Mouse (Mus musculus): ENCODE results near the gene Hist1h2ad. TPM values are rescaled to one million over a fixed set of nuclear protein-coding genes. Genes with fewer than 3 reads are reported as not detected.

Hist1h2ad gene
- total RNA-seq, 2 experiments from 2014 or later: 1.1 to 9.9 TPM

DNA sequence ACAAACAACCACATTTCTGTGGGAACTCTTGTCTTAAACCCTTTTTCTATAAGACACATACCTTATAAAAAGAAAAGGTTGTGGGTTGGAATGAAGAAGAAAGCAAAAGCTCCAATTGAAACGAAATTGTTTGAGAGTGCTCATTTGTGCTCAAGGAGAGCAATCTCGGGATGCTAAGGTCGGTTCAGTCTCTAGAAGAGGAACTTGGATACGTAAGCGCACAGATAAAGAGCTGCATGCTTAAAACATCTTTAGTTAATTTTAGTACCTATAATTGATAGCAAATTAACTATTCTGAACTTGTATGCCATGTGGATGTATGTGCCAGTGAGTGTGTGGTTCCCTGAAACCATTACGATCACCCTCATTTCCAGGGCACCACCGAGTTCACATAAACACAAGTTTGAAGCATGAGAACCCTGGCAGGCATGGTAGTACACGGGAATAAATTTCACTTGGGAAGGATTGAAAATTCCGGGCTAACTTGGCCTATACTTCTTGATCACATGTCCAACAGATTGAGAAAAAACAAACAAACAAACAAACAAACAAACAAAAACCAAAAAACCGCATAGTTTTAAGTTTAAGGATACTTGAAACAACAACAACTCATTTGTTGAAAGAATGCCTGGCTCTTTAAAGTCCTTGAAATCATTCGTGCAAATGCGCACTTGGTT is 46.0 kb downstream of the Hist1h2ad start:
- no peak for DNase-seq (ENCODE audit: low spot score in 2 of 2)

GRCm38 (mm10) chr13:23620733-23621531 is 46.8 kb downstream of the Hist1h2ad start, which contains the start of gene Hist1h2be:
Gene Hist1h2be (minus strand): TSS chr13:23621124.
- DNase-seq (ENCODE audit: low spot score in 2 of 2): peak; percentile 81 to 91

DNA sequence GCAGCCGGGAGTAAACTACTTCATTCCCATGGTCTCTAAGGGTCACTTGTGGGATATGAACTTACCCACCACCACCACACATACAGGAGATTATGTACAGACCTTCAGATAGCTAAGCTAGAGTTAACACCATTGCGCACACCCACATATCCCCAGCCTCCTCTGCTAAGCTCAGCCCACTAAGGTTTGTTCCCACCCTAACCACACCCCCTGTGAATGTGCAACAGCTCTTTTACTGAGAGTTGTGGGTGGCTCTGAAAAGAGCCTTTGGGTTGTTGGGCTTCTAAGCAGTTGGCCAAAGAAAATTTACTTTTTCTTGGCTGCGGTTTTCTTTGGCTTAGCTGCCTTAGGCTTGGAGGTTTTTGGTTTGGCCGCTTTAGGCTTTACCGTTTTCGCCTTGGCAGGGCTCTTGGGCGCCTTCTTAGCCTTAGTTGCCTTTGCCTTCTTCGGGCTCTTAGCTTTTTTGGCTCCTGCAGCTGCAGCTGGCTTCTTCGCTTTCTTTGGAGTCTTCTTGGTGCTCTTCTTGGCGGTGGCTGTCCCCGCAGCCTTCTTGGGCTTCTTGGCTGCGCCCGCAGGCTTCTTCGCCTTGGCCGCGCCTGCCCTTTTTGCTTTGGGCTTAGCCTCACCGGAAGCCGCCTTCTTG is 47.5 kb downstream of the Hist1h2ad start:
- DNase-seq (ENCODE audit: low spot score in 2 of 2): peak; percentile 61 to 75

DNA sequence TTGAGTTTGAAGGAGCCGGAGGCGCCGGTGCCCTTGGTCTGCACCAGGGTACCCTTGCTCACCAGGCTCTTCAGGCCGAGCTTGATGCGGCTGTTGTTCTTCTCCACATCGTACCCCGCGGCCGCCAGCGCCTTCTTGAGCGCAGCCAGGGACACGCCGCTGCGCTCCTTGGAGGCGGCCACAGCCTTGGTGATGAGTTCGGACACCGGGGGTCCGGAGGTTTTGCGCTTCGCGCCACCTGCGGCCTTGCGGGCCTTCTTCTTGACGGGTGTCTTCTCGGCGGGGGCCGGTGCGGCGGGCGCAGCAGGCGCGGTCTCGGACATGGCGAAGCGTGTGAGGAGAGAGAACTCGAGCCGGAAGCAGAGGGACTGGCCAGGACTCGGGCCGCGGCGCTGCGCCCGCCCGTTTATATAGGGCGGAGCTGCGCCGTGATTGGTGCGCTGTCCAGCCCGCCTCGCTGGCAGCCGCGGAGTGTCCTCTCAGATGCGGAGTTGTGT is 48.0 kb downstream of the Hist1h2ad start, which contains the start of gene Hist1h1e:
Gene Hist1h1e (minus strand): TSS at position 384 of the 497 bp plus-strand sequence.
- DNase-seq (ENCODE audit: low spot score in 2 of 2): peak; percentile 78 to 88

DNA sequence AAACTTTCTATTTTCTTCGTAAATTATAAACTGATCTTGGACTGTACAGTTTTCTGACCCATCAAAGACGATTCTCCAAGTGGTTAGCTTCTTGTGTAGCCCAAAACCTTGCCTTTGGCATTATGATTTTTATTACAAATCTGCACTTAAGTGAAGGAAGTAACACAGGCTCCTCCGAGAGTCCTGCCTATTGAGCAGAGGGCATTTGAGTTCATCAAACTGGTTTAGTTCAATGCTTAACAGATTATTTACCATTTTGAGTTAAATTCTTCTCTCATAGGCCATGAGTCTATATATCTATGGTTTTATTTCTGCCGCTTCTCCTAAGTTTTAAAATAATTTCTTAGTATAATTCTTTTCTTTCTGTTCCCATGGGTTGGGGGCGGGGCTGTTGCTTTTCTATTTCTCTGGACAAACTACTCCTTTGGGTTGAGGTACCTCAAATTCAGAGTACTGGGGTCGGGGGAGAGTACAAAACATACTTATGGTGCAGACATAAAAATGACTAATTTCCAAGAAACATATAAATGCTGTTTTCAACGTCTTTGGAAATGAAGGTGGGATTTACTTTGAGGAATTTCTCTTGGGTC is 48.8 kb downstream of the Hist1h2ad start:
- no peak for DNase-seq (ENCODE audit: low spot score in 2 of 2)

Small RNA genes lying within 50 kb of the gene (microRNA-seq; reads per million reads assigned to microRNA genes)
- 0 reads per million in 2 experiments for gene Gm44297
- gene Gm44359: 0 reads per million in 2 experiments
- 0 reads per million in 2 experiments for gene Gm44394

Other genes with a start within 250 kb of the Hist1h2ad start
- gene Zfp322a, start 205.2 kb upstream of the Hist1h2ad start, total RNA-seq (2021): 10 to 100 TPM; 34.9 to 39.8 TPM
- 1 to 10 TPM; 7.0 TPM for gene Abt1, start 150.5 kb upstream of the Hist1h2ad start, total RNA-seq (2021)
- not detected for gene Btn1a1, start 108.5 kb upstream of the Hist1h2ad start, total RNA-seq (2021)
- gene Btn2a2, start 85.5 kb upstream of the Hist1h2ad start, total RNA-seq (2021): 1 to 10 TPM in 1 of 2 experiments, under 1 TPM in 1; 0.58 to 1.0 TPM
- 100 to 1,000 TPM; 253 to 315 TPM for gene Hist1h4h, start 43.3 kb upstream of the Hist1h2ad start, total RNA-seq (2021)
- 10 to 100 TPM; 23.4 to 33.5 TPM for gene Hist1h2af, start 40.5 kb upstream of the Hist1h2ad start, total RNA-seq (2021)
- 10 to 100 TPM in 1 of 2 experiments, 1 to 10 TPM in 1; 3.7 to 12.5 TPM for gene Hist1h3g, start 39.0 kb upstream of the Hist1h2ad start, total RNA-seq (2021)
- gene Hist1h2bh, start 31.0 kb upstream of the Hist1h2ad start, total RNA-seq (2021): 1 to 10 TPM; 1.2 to 1.9 TPM
- gene Hist1h3f, start 30.3 kb upstream of the Hist1h2ad start, total RNA-seq (2021): 10 to 100 TPM; 19.7 to 24.2 TPM
- gene Hist1h4f, start 22.7 kb upstream of the Hist1h2ad start, total RNA-seq (2021): 100 to 1,000 TPM; 122 to 142 TPM
- 1 to 10 TPM; 4.6 to 4.8 TPM for gene Hist1h1d, start 21.1 kb upstream of the Hist1h2ad start, total RNA-seq (2021)
- 10 to 100 TPM; 60.0 to 69.0 TPM for gene Hist1h3e, start 12.0 kb upstream of the Hist1h2ad start, total RNA-seq (2021)
- 10 to 100 TPM; 10.3 TPM for gene Hist1h2ae, start 3.2 kb upstream of the Hist1h2ad start, total RNA-seq (2021)
- gene Hist1h2bg, start 3.0 kb upstream of the Hist1h2ad start, total RNA-seq (2021): 10 to 100 TPM; 93.3 to 96.2 TPM
- gene Hist1h2bf, start 185 bp upstream of the Hist1h2ad start, total RNA-seq (2021): 10 to 100 TPM; 32.6 to 42.1 TPM
- 10 to 100 TPM; 11.1 to 12.1 TPM for gene Hist1h3d, start 1.4 kb downstream of the Hist1h2ad start, total RNA-seq (2021)
- gene Hist1h4d, start 7.2 kb downstream of the Hist1h2ad start, total RNA-seq (2021): 100 to 1,000 TPM; 128 to 149 TPM
- 1 to 10 TPM; 6.8 to 8.7 TPM for gene Hist1h2be, start 46.7 kb downstream of the Hist1h2ad start, total RNA-seq (2021)
- gene Hist1h1e, start 48.2 kb downstream of the Hist1h2ad start, total RNA-seq (2021): 10 to 100 TPM; 63.5 to 74.1 TPM
- gene Hist1h2ac, start 109.6 kb downstream of the Hist1h2ad start, total RNA-seq (2021): 1 to 10 TPM; 2.9 TPM
- gene Hist1h2bc, start 109.8 kb downstream of the Hist1h2ad start, total RNA-seq (2021): 10 to 100 TPM; 37.1 to 42.7 TPM
- not detected for gene Hist1h1t, start 121.4 kb downstream of the Hist1h2ad start, total RNA-seq (2021)
- 100 to 1,000 TPM in 1 of 2 experiments, 10 to 100 TPM in 1; 94.6 to 106 TPM for gene Hist1h4c, start 124.1 kb downstream of the Hist1h2ad start, total RNA-seq (2021)
- 1 to 10 TPM; 3.4 to 5.4 TPM for gene Hfe, start 136.5 kb downstream of the Hist1h2ad start, total RNA-seq (2021)
- gene Hist1h1c, start 164.4 kb downstream of the Hist1h2ad start, total RNA-seq (2021): 10 to 100 TPM; 64.6 to 74.5 TPM
- 10 to 100 TPM; 11.9 to 12.2 TPM for gene Hist1h3c, start 171.2 kb downstream of the Hist1h2ad start, total RNA-seq (2021)
- 10 to 100 TPM; 19.6 to 29.4 TPM for gene Hist1h2bb, start 172.4 kb downstream of the Hist1h2ad start, total RNA-seq (2021)
- gene Hist1h2ab, start 176.7 kb downstream of the Hist1h2ad start, total RNA-seq (2021): 10 to 100 TPM; 27.5 to 46.6 TPM
- gene Hist1h3b, start 177.9 kb downstream of the Hist1h2ad start, total RNA-seq (2021): 10 to 100 TPM; 26.7 to 45.4 TPM
- gene Hist1h4b, start 182.6 kb downstream of the Hist1h2ad start, total RNA-seq (2021): 10 to 100 TPM; 57.3 to 79.4 TPM
- gene Hist1h4a, start 186.8 kb downstream of the Hist1h2ad start, total RNA-seq (2021): 10 to 100 TPM; 51.4 to 65.1 TPM
- 10 to 100 TPM; 29.8 to 47.4 TPM for gene Hist1h3a, start 188.0 kb downstream of the Hist1h2ad start, total RNA-seq (2021)
- 10 to 100 TPM; 22.8 to 32.9 TPM for gene Hist1h1a, start 189.3 kb downstream of the Hist1h2ad start, total RNA-seq (2021)
- gene Trim38, start 195.5 kb downstream of the Hist1h2ad start, total RNA-seq (2021): not detected
- under 1 TPM; 0.10 to 0.18 TPM for gene Slc17a2, start 232.6 kb downstream of the Hist1h2ad start, total RNA-seq (2021)

Data from layer of hippocampus, postnatal 14 days (tissue).